ENCODE assay signal across 8 mouse cellular contexts in genomic region chr8:88626940-88627264, GRCm38 (mm10). TPM values are rescaled to one million over a fixed set of nuclear protein-coding genes. Genes with fewer than 3 reads are reported as not detected.
DNase-seq lines count a peak whose midpoint lies in the region; ATAC-seq and TF ChIP-seq lines count a peak whose summit lies in the region.

No protein-coding gene starts in this region.

- no peaks in the 10 kb centered on the region for H3K36me3 ChIP-seq in kidney, adult 2 months (ENCODE audit: control insufficient read depth, insufficient read depth, low read length)
- no peaks in the 10 kb centered on the region for H3K36me3 ChIP-seq in embryonic facial prominence, embryonic 12.5 days
- no peaks in the 10 kb centered on the region for H3K36me3 ChIP-seq in hindbrain, embryonic 16.5 days (ENCODE audit: control insufficient read depth, insufficient read depth, low read length)
- H3K36me3 ChIP-seq in midbrain, embryonic 16.5 days (ENCODE audit: control insufficient read depth, insufficient read depth, low read length): no peaks in the 10 kb centered on the region

- H3K4me1 ChIP-seq in kidney, adult 2 months (ENCODE audit: control insufficient read depth, insufficient read depth, low read length): 0 out of 2 replicates have a peak, but pooled peaks cover 7% of the 10 kb centered on the region
- peaks cover 13% of the 10 kb centered on the region; the same call in 1 of the 2 replicates for H3K4me1 ChIP-seq in embryonic facial prominence, embryonic 12.5 days
- peaks cover 11% of the 10 kb centered on the region for H3K4me1 ChIP-seq in hindbrain, embryonic 16.5 days (ENCODE audit: control insufficient read depth, insufficient read depth, low read depth, low read length)
- peaks cover 10% of the 10 kb centered on the region for H3K4me1 ChIP-seq in midbrain, embryonic 16.5 days (ENCODE audit: control insufficient read depth, insufficient read depth, low read length)

- H3K27me3 ChIP-seq in kidney, adult 2 months (replicated peaks; ENCODE audit: control insufficient read depth, insufficient read depth, low read length): no peaks in the 10 kb centered on the region
- peaks cover 28% of the 10 kb centered on the region for H3K27me3 ChIP-seq in embryonic facial prominence, embryonic 12.5 days
- peaks cover 6% of the 10 kb centered on the region; the same call in 1 of the 2 replicates for H3K27me3 ChIP-seq in hindbrain, embryonic 16.5 days (replicated peaks; ENCODE audit: control insufficient read depth, insufficient read depth, low read length)
- H3K27me3 ChIP-seq in midbrain, embryonic 16.5 days (ENCODE audit: control insufficient read depth, insufficient read depth, low read depth, low read length): peaks cover 13% of the 10 kb centered on the region

- TF ChIP-seq POLR2A in kidney, adult 2 months (IDR thresholded peaks at IDR 0.05; ENCODE audit: low read depth, low read length): no peak

- DNase-seq in kidney, adult 2 months: no peak
- no peak for DNase-seq in kidney, postnatal 10 days
- DNase-seq in embryo, embryonic 10 days (ENCODE audit: low spot score): no peak
- no peak for DNase-seq in left cerebral cortex, postnatal 14 days (ENCODE audit: low spot score in 2 of 2)

- 15% methylated on average over 19 of the region's 19 CpGs for WGBS in kidney, adult 2 months
- WGBS in embryonic facial prominence, embryonic 12.5 days: 11% methylated on average over 19 of the region's 19 CpGs
- WGBS in hindbrain, embryonic 16.5 days: 12% methylated on average over 19 of the region's 19 CpGs
- 12% methylated on average over 19 of the region's 19 CpGs for WGBS in midbrain, embryonic 16.5 days

- H3K27ac ChIP-seq in kidney, adult 2 months (ENCODE audit: insufficient read depth, low read depth, low read length): no peak overlapping the region
- no peak overlapping the region for H3K27ac ChIP-seq in embryonic facial prominence, embryonic 12.5 days
- H3K27ac ChIP-seq in hindbrain, embryonic 16.5 days (ENCODE audit: low read depth, low read length): peak overlapping the region; percentile 91
- peak overlapping the region; percentile 90 for H3K27ac ChIP-seq in midbrain, embryonic 16.5 days (ENCODE audit: low read length)

- peak overlapping the region; percentile 72 for H3K9ac ChIP-seq in embryonic facial prominence, embryonic 12.5 days
- peak overlapping the region; percentile 81 for H3K9ac ChIP-seq in hindbrain, embryonic 16.5 days (ENCODE audit: low read depth, low read length)
- H3K9ac ChIP-seq in midbrain, embryonic 16.5 days (ENCODE audit: low read depth, low read length): peak overlapping the region; percentile 77

- no peak for TF ChIP-seq CTCF in kidney, adult 2 months (conservative IDR thresholded peaks at IDR 0.05; ENCODE audit: insufficient read depth, insufficient read length, low read depth, low read length)

- intact Hi-C loops in left cerebral cortex, postnatal 14 days (cut with DNase I): loop anchor here (2.0 to 5.0 kb wide), 2 partner anchors 74 to 125 kb away; no protein-coding TSS in a partner anchor

- peak overlapping the region; percentile 54 for H3K4me3 ChIP-seq in kidney, adult 2 months (ENCODE audit: insufficient read depth, low read depth, low read length)
- H3K4me3 ChIP-seq in embryonic facial prominence, embryonic 12.5 days: peak overlapping the region; percentile 55
- peak overlapping the region; percentile 63 for H3K4me3 ChIP-seq in hindbrain, embryonic 16.5 days (ENCODE audit: low read length)
- peak overlapping the region; percentile 57 for H3K4me3 ChIP-seq in midbrain, embryonic 16.5 days (ENCODE audit: low read depth, low read length)

- no peaks in the 10 kb centered on the region for H3K9me3 ChIP-seq in embryonic facial prominence, embryonic 12.5 days
- no peaks in the 10 kb centered on the region for H3K9me3 ChIP-seq in hindbrain, embryonic 16.5 days (ENCODE audit: control insufficient read depth, low read length)
- no peaks in the 10 kb centered on the region for H3K9me3 ChIP-seq in midbrain, embryonic 16.5 days (replicated peaks; ENCODE audit: control insufficient read depth, low read length, poor library complexity, severe bottlenecking)

- peak overlapping the region; percentile 91 for H3K4me2 ChIP-seq in embryonic facial prominence, embryonic 12.5 days (replicated peaks)
- H3K4me2 ChIP-seq in hindbrain, embryonic 16.5 days (ENCODE audit: low read length): peak overlapping the region; percentile 94
- H3K4me2 ChIP-seq in midbrain, embryonic 16.5 days (ENCODE audit: low read length): peak overlapping the region; percentile 93

- no peak for ATAC-seq in embryonic facial prominence, embryonic 12.5 days (ENCODE audit: insufficient number of reproducible peaks, insufficient read depth, low FRiP score, low TSS enrichment)
- no peak for ATAC-seq in hindbrain, embryonic 16.5 days
- ATAC-seq in midbrain, embryonic 16.5 days: no peak; the same call in 1 of the 2 replicates
- ATAC-seq in inflammation-experienced regulatory T-cells, adult 6 months: no peak

RNA-seq across cellular contexts. Expression of gene Snx20, which starts 9.0 kb away (rescaled TPM):
- polyA plus RNA-seq in kidney, adult 2 months (2012; rRNA removed): 1.8 and 2.0 TPM in 2 replicates
- 1.1 and 1.5 TPM in 2 replicates for polyA plus RNA-seq in embryonic facial prominence, embryonic 12.5 days (2016; fragmentation: Nextera tagmentation; extraction: Ambion mirVana)
- polyA plus RNA-seq in hindbrain, embryonic 16.5 days (2015; fragmentation: Nextera tagmentation; extraction: Ambion mirVana): 1.1 TPM in 2 replicates
- 1.3 and 1.5 TPM in 2 replicates for polyA plus RNA-seq in midbrain, embryonic 16.5 days (2015; fragmentation: Nextera tagmentation; extraction: Ambion mirVana)
- polyA plus RNA-seq in inflammation-experienced regulatory T-cells, adult 6 months (2017; shearing (Covaris generic)): 10 to 100 TPM in 1 of 3 experiments, 1 to 10 TPM in 2; 6.2 to 12.0 (median 9.3) TPM
- 1 to 10 TPM; 1.8 to 2.0 TPM for total RNA-seq in left cerebral cortex, postnatal 14 days (2021)

RNA-seq across cellular contexts. Expression of gene Nod2, which starts 20.2 kb away (rescaled TPM):
- 1.4 and 1.7 TPM in 2 replicates for polyA plus RNA-seq in kidney, adult 2 months (2012; rRNA removed)
- polyA plus RNA-seq in embryonic facial prominence, embryonic 12.5 days (2016; fragmentation: Nextera tagmentation; extraction: Ambion mirVana): 0.29 and 0.41 TPM in 2 replicates
- 0.17 and 0.20 TPM in 2 replicates for polyA plus RNA-seq in hindbrain, embryonic 16.5 days (2015; fragmentation: Nextera tagmentation; extraction: Ambion mirVana)
- 0.12 and 0.19 TPM in 2 replicates for polyA plus RNA-seq in midbrain, embryonic 16.5 days (2015; fragmentation: Nextera tagmentation; extraction: Ambion mirVana)
- 1 to 10 TPM; 2.4 to 4.3 (median 3.8) TPM for polyA plus RNA-seq in inflammation-experienced regulatory T-cells, adult 6 months (2017; shearing (Covaris generic))
- under 1 TPM; 0.51 to 0.53 TPM for total RNA-seq in left cerebral cortex, postnatal 14 days (2021)

Comparison
In these comparisons a context has a peak if more than half of its experiments do, and no peak if none do; other contexts are left out.
1. H3K27ac ChIP-seq: peak in hindbrain, embryonic 16.5 days (single experiment) and midbrain, embryonic 16.5 days (single experiment); none in kidney, adult 2 months (single experiment) and embryonic facial prominence, embryonic 12.5 days (single experiment).
2. Peak in every context shown above with its lines, with median percentiles within 50 percentile points of each other: H3K4me3 ChIP-seq, H3K4me2 ChIP-seq and H3K9ac ChIP-seq.